Mouse (Mus musculus) hindbrain, embryonic 10.5 days (tissue): ENCODE data around the gene Adssl1. TPM values are rescaled to one million over a fixed set of nuclear protein-coding genes. Genes with fewer than 3 reads are reported as not detected.

ENCODE experiments used
- DNase-seq: peaks from one replicate; pipeline ENCODE4 v3.0.0-alpha.2; 2017; ENCODE audit warnings: low spot score
- H3K27ac ChIP-seq: fragments of 300-500 bp; sonication (generic); 2 replicates; pipeline ENCODE4 v1.5.1; 2016; ENCODE audit warnings: mild to moderate bottlenecking, moderate library complexity
- H3K27me3 ChIP-seq: fragments of 300-500 bp; sonication (generic); 2 replicates; pipeline ENCODE4 v1.6.1; 2016; ENCODE audit warnings: mild to moderate bottlenecking; ENCODE audit not compliant: poor library complexity, insufficient read depth, severe bottlenecking
- H3K36me3 ChIP-seq: fragments of 300-500 bp; sonication (generic); 2 replicates; pipeline ENCODE4 v1.6.1; 2016; ENCODE audit warnings: mild to moderate bottlenecking, moderate library complexity
- H3K4me1 ChIP-seq: fragments of 300-500 bp; sonication (generic); replicated peaks from 2 replicates; pipeline ENCODE4 v1.6.1; 2016; ENCODE audit warnings: mild to moderate bottlenecking
- H3K4me3 ChIP-seq: fragments of 300-500 bp; sonication (generic); 2 replicates; pipeline ENCODE4 v1.5.1; 2016; ENCODE audit warnings: mild to moderate bottlenecking, moderate library complexity
- H3K9me3 ChIP-seq: fragments of 300-500 bp; sonication (generic); 2 replicates; pipeline ENCODE4 v1.6.1; 2016; ENCODE audit warnings: mild to moderate bottlenecking, moderate library complexity
- WGBS: fragments of 180-500 bp; shearing (Covaris S2); methylation state at CpG from one replicate; pipeline ENCODE4 v1.1.7; 2016; 5-methylcytosine and 5-hydroxymethylcytosine counted together
- polyA plus RNA-seq: library from polyadenylated mRNA; unstranded; fragments of >200 nt; fragmentation: Nextera tagmentation; extraction: Ambion mirVana; gene quantifications from 2 replicates; pipeline ENCODE4 v1.2.1, GENCODE M21; 2016

The Adssl1 gene
- 3.7 and 5.5 TPM in 2 replicates for polyA plus RNA-seq

DNA sequence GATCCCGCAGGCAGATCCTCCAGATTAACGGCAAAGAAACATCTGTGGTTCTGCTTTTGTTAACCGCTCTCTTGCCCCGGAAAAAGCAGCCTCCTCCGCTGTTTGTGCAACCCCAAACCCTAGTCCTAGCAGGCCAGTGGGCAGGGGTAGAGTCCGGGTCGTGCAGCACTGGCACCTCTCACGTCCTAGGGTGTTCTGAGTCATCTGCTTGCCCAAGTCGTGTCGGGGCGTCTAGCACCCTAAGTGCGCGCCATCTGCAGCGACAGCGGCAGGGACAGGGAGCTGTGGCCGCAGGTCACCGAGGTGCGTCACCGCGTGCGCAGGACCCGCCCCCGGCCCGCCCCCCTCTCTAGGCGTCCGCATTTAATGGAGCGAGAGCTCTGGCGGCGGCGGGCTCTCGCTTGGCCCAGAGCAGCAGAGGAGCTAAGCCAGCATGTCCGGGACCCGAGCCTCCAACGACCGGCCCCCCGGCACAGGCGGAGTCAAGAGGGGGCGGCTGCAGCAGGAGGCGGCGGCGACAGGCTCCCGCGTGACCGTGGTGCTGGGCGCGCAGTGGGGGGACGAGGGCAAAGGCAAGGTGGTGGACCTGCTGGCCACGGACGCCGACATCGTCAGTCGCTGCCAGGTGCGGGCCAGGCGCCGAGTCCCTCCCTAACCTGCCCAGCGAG is at the start of gene Adssl1:
Gene Adssl1 (plus strand): TSS at position 360 of the 668 bp plus-strand sequence.
- Histone ChIP-seq H3K27me3 (peaks cover 56% of the 10 kb centered on the region), H3K4me1 (peaks cover 69% of the 10 kb centered on the region), H3K9me3 (no peaks in the 10 kb centered on the region), H3K4me3 (peak within 1 kb of the TSS; percentile 68), H3K27ac (peak within 1 kb of the TSS; percentile 86), H3K36me3 (no peaks in the 10 kb centered on the region)
- 1% methylated on average over 56 of the region's 56 CpGs for WGBS
- DNase-seq = peak; percentile 68

DNA sequence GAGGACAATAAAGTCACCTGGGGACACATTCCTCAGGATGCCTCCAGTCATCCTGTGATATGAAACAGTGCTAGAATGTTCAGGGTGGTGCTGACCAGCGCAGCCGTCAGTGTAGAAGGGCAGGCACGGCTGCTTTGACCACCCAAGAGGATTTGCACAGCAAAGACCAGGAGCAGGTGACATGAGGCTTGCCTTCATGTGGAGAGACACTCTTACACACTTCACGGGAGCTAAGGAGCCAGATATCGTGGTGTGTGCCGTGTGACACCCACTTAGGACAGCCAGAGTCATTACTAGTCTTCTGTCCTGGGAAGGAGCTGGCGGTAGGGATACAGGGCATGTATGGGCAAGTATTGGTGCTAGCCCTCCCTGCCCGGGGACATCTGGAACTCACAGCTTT is 49.7 kb upstream of the Adssl1 start:
- WGBS = 93% methylated on average over 8 of the region's 8 CpGs
- no peaks in the 10 kb centered on the region for H3K36me3 ChIP-seq
- H3K4me3 ChIP-seq = no peak overlapping the region
- H3K4me1 ChIP-seq = peaks cover 6% of the 10 kb centered on the region
- no peaks in the 10 kb centered on the region; the same call in 1 of the 2 replicates for H3K27me3 ChIP-seq
- DNase-seq = no peak
- H3K27ac ChIP-seq = no peak overlapping the region
- no peaks in the 10 kb centered on the region for H3K9me3 ChIP-seq

DNA sequence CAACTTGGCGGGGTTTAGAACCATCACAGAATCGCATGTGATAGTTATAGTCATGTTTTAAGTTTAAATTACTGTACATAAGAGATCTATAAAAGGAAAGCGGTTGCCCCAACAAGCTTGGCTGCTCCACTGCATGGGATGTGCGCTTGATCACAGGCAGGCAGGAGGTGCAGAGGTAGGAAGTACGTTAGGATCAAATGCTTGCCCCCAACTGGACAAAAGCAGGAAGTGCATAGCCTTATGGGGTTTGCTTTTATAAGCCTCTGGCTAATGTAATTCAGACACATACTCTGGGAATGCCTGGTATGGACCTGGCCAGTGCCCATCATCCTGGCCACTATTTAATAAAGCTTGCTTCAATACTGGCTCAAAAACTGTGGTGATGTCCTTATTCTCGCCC is 48.8 kb upstream of the Adssl1 start:
- DNase-seq = no peak
- no peak overlapping the region for H3K4me3 ChIP-seq
- no peaks in the 10 kb centered on the region for H3K27me3 ChIP-seq
- H3K36me3 ChIP-seq = no peaks in the 10 kb centered on the region
- H3K9me3 ChIP-seq = no peaks in the 10 kb centered on the region
- H3K27ac ChIP-seq = no peak overlapping the region
- 72% methylated on average over 6 of the region's 6 CpGs for WGBS
- H3K4me1 ChIP-seq = peaks cover 4% of the 10 kb centered on the region

DNA sequence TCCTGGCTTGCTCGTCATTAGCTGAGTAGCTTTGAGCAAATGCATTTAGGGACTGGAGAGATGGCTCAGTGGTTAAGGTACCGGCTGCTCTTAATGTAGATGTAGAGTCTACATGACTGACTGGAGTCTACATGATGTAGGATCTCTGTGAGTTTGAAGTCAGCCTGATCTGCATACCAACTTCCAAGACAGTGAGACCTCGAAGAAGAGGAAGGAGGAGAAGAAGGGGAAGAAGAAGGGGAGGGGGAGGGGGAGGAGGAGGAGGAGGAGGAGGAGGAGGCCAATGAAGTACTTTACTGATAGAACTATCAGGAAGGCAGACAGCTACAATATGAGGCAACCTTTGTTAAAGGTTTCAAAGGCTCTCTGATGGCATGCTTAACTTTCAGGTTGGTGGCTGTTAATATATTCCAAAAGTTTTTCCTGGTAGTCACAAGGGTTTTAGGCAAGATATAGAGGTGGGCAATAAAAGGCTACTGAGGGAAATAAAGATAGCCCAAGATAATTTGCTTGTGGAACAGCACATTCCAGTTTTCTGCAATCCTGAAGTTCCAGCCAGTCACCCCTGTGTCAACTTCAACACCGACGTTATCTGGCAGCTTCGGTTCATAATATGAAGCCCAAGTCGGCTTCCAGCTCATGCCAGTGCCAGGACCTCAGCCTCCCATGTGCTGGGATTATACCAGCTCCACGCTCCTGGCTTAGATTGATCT is 44.4 kb upstream of the Adssl1 start:
- no peak for DNase-seq
- no peaks in the 10 kb centered on the region for H3K36me3 ChIP-seq
- WGBS = 85% methylated on average over 8 of the region's 8 CpGs
- no peaks in the 10 kb centered on the region for H3K9me3 ChIP-seq
- no peak overlapping the region for H3K4me3 ChIP-seq
- H3K4me1 ChIP-seq = peaks cover 27% of the 10 kb centered on the region
- H3K27ac ChIP-seq = no peak overlapping the region
- H3K27me3 ChIP-seq = peaks cover 8% of the 10 kb centered on the region

DNA sequence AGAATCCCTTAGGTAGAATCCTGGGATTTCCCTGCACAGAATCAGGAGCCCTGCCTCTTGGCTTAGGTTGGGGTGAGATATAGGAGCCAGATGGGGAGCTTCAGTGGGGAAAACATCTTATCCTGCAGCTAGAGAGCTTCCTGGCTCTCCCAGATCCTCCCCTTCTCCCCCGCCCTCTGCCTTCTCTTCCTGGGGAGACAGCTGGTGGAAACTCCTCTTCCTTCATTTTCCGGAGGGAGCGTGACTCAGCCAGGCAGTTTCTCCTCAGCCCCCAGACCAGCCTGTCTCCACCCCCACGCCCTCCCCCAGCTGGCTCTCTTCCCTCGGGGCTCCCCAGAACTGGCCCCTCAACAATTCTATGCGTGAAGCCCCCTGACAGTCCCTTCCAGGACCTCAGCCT is 43.5 kb upstream of the Adssl1 start:
- 15% methylated on average over 6 of the region's 6 CpGs for WGBS
- H3K9me3 ChIP-seq = no peaks in the 10 kb centered on the region
- no peak overlapping the region for H3K4me3 ChIP-seq
- no peak for DNase-seq
- peaks cover 27% of the 10 kb centered on the region for H3K4me1 ChIP-seq
- H3K27me3 ChIP-seq = peaks cover 8% of the 10 kb centered on the region
- peak overlapping the region; percentile 64 for H3K27ac ChIP-seq
- H3K36me3 ChIP-seq = no peaks in the 10 kb centered on the region

DNA sequence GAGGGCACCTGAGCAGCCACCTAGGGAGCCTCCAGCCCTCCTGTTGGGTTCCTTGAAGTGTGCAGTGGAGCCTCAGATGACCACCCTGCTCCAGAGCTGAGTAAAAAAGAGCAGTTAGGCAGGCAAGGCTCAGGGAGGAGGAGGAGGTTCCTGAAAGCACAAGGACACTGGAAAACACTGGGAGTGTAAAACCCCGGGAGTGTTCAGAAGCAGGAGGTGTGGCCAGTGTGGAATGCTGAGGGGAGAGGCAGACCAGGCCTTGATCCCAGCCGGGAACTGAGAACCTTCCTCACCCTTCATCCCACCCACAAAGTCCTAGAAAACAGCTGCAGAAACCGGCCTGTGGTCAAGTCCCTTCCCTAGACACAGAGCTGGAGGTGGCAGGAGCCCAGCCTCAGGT is 43.1 kb upstream of the Adssl1 start:
- Histone ChIP-seq H3K36me3 (no peaks in the 10 kb centered on the region), H3K4me1 (peaks cover 27% of the 10 kb centered on the region), H3K27me3 (peaks cover 8% of the 10 kb centered on the region), H3K9me3 (no peaks in the 10 kb centered on the region), H3K27ac (peak overlapping the region; percentile 64), H3K4me3 (no peak overlapping the region)
- 16% methylated on average over 3 of the region's 3 CpGs for WGBS
- DNase-seq = no peak

DNA sequence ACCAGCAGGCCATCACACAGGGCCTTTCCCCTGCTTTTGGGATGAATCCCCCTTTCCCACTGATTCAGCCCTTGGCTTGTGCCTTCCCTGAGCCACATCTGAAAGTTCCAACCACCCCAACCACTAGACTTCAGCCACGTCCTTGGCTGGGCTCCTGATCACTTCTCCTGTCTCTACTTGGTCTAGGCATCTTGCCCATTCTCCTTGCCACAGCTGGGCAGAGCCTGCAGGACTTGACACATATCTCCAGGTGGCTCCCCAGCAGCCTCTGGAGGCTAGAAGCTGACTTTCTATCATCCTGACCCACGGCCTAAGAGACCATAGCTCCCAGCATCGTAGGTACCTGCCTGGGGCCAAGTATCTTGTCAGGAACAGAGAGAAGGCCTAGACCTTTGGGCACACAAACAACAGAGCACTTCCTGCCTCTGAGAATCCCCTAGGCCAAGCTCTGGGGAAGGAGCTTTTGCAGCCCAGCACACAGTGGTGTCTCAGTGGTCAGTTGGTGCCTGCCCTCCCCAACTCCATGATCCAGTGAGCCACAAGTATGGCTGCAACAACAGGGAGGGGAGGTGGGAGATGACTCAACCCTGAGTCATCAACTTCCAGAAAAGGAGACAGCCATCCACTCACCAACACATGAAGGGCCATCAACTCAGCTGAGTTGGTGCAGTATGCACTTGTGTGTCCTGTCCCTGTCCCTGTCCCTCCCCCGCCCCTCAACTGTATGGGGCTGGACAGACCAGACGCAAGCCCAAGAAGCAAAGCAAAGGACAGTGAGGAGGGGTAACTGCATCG is 41.4 kb upstream of the Adssl1 start:
- no peak overlapping the region for H3K4me3 ChIP-seq
- DNase-seq = no peak
- WGBS = 79% methylated on average over 6 of the region's 6 CpGs
- H3K9me3 ChIP-seq = no peaks in the 10 kb centered on the region
- H3K27ac ChIP-seq = peak overlapping the region; percentile 45; the same call in 1 of the 2 replicates
- no peaks in the 10 kb centered on the region for H3K36me3 ChIP-seq
- peaks cover 30% of the 10 kb centered on the region for H3K4me1 ChIP-seq
- peaks cover 8% of the 10 kb centered on the region for H3K27me3 ChIP-seq

DNA sequence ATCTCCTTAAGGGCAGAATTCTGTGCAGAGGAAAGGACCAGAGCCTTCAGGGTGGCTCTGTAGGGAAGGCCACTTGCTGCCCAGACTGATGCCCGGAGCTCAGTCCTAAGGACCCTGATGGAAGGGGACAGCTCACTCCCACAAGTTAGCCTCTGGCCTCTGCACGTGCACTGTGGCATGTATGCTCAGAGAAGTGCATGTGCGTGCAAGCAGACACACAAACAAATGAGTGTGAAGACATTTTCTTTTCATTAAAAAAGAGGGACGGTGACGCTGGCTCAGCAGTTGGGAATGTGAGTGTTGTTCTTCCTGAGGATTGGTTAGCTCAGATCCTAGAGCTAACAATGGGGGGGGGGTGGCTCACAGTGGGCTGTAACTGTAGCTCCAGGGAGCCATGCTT is 40.4 kb upstream of the Adssl1 start:
- H3K36me3 ChIP-seq = no peaks in the 10 kb centered on the region
- H3K27ac ChIP-seq = peak overlapping the region; percentile 45; the same call in 1 of the 2 replicates
- WGBS = 48% methylated on average over 5 of the region's 5 CpGs
- H3K4me1 ChIP-seq = peaks cover 30% of the 10 kb centered on the region
- peaks cover 8% of the 10 kb centered on the region for H3K27me3 ChIP-seq
- H3K9me3 ChIP-seq = no peaks in the 10 kb centered on the region
- H3K4me3 ChIP-seq = no peak overlapping the region
- DNase-seq = no peak

DNA sequence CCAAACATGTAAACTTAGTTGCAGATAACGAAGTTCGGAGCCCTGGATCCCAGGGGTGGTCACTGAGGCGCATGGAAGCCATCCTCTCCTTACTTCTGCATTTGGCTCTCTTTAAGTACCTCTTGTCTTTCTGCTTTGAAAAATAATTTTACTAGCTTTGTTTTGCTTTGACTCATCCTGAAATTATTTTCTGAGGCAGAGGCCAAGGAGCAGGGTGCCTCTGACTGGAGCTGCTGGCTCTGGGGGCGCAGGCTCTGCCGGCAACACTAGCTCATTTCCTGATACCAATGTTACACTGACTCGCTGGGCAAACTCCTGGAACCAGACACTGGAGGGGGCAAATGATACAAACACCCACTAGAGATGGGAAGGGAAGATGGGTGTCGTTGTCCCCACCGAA is 39.9 kb upstream of the Adssl1 start:
- Histone ChIP-seq H3K27me3 (peaks cover 8% of the 10 kb centered on the region), H3K9me3 (no peaks in the 10 kb centered on the region), H3K36me3 (no peaks in the 10 kb centered on the region), H3K4me1 (peaks cover 30% of the 10 kb centered on the region), H3K4me3 (no peak overlapping the region), H3K27ac (no peak overlapping the region)
- no peak for DNase-seq
- WGBS = 85% methylated on average over 8 of the region's 8 CpGs

DNA sequence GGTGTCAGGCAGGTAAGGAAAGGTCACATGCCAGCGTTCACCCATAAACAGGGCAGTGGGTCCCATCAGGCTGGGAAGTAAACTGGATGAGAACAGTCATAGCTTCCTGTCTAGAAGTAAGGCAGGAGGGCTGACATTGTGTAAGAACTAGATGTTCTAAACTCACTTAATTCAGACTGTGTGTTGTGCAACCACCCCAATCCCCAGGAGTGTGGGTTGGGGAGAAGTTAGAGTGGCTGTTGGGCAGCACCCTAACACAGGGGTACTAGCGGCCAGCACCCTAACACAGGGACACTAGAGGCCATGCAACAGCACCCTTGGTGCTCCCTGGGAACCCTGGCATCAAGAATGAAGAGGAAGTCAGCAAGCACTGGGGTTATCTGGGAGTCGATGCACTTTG is 38.7 kb upstream of the Adssl1 start:
- Histone ChIP-seq H3K27me3 (peaks cover 18% of the 10 kb centered on the region), H3K36me3 (no peaks in the 10 kb centered on the region), H3K27ac (no peak overlapping the region), H3K4me3 (no peak overlapping the region), H3K9me3 (no peaks in the 10 kb centered on the region), H3K4me1 (peaks cover 28% of the 10 kb centered on the region)
- WGBS = 91% methylated on average over 3 of the region's 3 CpGs
- DNase-seq = no peak

DNA sequence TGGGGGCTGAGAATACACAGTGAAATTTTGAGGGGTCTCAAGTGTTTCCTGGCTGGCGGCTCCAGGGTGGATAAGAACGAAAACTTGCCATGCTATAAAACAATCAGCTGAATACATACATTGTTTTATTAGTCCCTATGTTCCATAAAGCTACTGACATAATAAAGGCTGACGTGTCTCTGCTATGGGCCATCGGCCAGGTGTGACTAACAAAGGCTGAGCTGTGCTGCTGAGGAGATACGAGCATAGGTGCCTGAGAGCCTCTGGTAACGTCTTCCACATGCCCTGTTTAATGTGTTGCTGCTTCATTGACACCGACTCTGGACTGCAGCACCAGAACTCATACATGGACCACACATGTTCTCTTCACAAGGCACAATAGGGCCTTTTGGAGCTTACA is 34.9 kb upstream of the Adssl1 start:
- peaks cover 48% of the 10 kb centered on the region for H3K27me3 ChIP-seq

DNA sequence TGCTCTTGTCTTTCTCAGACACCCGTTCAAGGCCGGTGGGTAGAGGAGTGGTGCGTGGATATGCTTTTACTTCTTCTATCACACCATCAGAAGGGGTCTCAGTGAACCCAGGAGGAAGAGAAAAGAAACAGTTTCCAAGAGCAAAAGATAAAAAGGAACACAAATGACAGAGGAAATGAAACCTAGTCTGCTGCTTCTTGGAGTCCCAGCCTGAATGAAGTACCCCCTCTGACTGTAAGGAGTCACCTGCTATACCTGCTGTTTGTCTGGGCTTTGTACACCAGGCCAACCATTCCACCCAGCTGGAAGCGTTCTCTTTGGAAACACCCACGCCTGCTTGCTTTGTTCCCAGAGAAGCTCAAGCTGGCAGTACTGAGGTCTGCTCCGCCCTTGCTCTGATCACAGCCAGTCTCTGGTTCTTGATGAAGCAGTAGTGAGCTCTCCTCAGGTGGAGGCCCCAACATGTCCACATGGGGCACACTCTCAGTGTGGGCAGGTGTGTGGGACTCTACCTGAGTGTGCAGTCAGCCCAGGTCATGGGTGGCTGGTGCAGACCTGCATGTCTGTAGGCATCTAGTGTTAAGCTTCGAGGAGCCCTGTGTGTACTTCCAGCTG is 33.8 kb upstream of the Adssl1 start:
- Histone ChIP-seq H3K9me3 (no peaks in the 10 kb centered on the region), H3K36me3 (no peaks in the 10 kb centered on the region), H3K27ac (no peak overlapping the region), H3K27me3 (peaks cover 59% of the 10 kb centered on the region), H3K4me3 (no peak overlapping the region), H3K4me1 (peaks cover 48% of the 10 kb centered on the region)
- 74% methylated on average over 7 of the region's 7 CpGs for WGBS
- DNase-seq = no peak

More for the DNA sequence above, 34.9 kb upstream of the Adssl1 start:
- H3K4me1 ChIP-seq = peaks cover 37% of the 10 kb centered on the region
- WGBS = 82% methylated on average over 7 of the region's 7 CpGs
- no peak for DNase-seq
- no peaks in the 10 kb centered on the region for H3K9me3 ChIP-seq
- H3K36me3 ChIP-seq = no peaks in the 10 kb centered on the region
- H3K4me3 ChIP-seq = no peak overlapping the region
- no peak overlapping the region for H3K27ac ChIP-seq
